Mouse (Mus musculus) ES-Bruce4 (cell line): Measurements from ENCODE around the gene Cilp2.

ENCODE experiments used
- CTCF ChIP-seq: IDR thresholded peaks from one replicate; pipeline ENCODE4 v1.8.1; 2011; ENCODE audit warnings: low read depth, low read length
- EP300 ChIP-seq: IDR thresholded peaks from 2 replicates; pipeline ENCODE4 v1.6.1; 2011; ENCODE audit warnings: low read depth, low read length; ENCODE audit not compliant: insufficient read depth
- POLR2A ChIP-seq: IDR thresholded peaks from one replicate; pipeline ENCODE4 v1.8.1; 2011; ENCODE audit warnings: low read length; ENCODE audit not compliant: insufficient read depth

- TF ChIP-seq CTCF, result no peak
- TF ChIP-seq EP300, result no peak
- TF ChIP-seq POLR2A, result no peak
Observed at GRCm38 (mm10) chr8:69881261-69881865, 6.1 kb downstream of the Cilp2 start.
